Mouse (Mus musculus): ENCODE data around the gene Flot1.

DNA sequence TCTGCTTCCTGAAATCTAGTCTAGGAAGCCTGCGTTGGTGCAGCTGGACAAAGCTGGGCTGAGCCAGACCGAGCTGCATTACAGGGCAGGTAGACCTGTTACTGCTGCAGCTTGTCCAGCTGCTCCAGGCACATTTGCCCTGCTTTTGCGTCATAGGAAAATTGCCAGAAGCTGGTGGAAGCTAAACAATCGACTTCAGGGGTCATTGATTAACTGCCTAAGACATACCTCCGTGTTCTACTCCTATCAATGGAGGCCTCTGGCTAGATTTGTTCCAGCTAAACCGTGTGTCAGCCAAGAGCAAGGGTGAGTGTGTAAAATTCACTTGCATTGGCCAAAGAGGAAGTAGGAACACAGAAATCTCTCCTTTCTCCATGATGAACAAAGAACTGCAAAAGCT lies 8.4 kb upstream of the Flot1 start:
- TF ChIP-seq CTCF (IDR thresholded peaks at IDR 0.05; ENCODE audit: low read depth) (no peak), EP300 (optimal IDR thresholded peaks at IDR 0.05) (no peak)

All from stomach, postnatal 0 days (tissue).